ENCODE assay signal across 1 mouse cellular context in genomic region chr1:160080800-160081436, GRCm38 (mm10).
TF ChIP-seq lines count a peak whose summit lies in the region.

No protein-coding gene starts in this region.

TF ChIP-seq in CH12.LX, 34 proteins besides CTCF, POLR2A, EP300 and RAD21 (continued from another document):
- TF ChIP-seq ELF1 (IDR thresholded peaks at IDR 0.05; ENCODE audit: low read depth, low read length), result no peak
- TF ChIP-seq USF2 (conservative IDR thresholded peaks at IDR 0.05; ENCODE audit: low read depth, low read length), result no peak
- TF ChIP-seq CHD1 (IDR thresholded peaks at IDR 0.05; ENCODE audit: low read depth, low read length), result no peak
- no peak for TF ChIP-seq HCFC1 (IDR thresholded peaks at IDR 0.05; ENCODE audit: low read depth, low read length)
